Mouse (Mus musculus) layer of hippocampus, postnatal 10 days (tissue): Measurements from ENCODE around the gene Mettl22. TPM values are rescaled to one million over a fixed set of nuclear protein-coding genes. Genes with fewer than 3 reads are reported as not detected.

Source experiments
- total RNA-seq, 2 experiments: library from RNA; stranded (reverse); gene quantifications; 2 replicates each; pipeline ENCODE4 v1.2.3; 2021

The Mettl22 gene
- total RNA-seq, 2 experiments from 2014 or later = 35.8 to 38.8 TPM

Other genes with a start within 250 kb of the Mettl22 start
- gene Tmem114, start 45.7 kb upstream of the Mettl22 start, total RNA-seq = 10 to 100 TPM; 11.3 to 12.0 TPM
- gene Abat, start 42.6 kb downstream of the Mettl22 start, total RNA-seq = 100 to 1,000 TPM; 107 to 117 TPM
- gene Pmm2, start 166.9 kb downstream of the Mettl22 start, total RNA-seq = 10 to 100 TPM; 32.3 to 32.5 TPM
- gene Tmem186, start 166.9 kb downstream of the Mettl22 start, total RNA-seq = 10 to 100 TPM; 10.9 to 11.1 TPM
- 10 to 100 TPM; 21.8 to 22.1 TPM for gene Carhsp1, start 201.4 kb downstream of the Mettl22 start, total RNA-seq
- not detected for gene Gm5767, start 210.0 kb downstream of the Mettl22 start, total RNA-seq